Mouse (Mus musculus) lung, adult 2 months (tissue): Measurements from ENCODE around the gene Slpi. TPM values are rescaled to one million over a fixed set of nuclear protein-coding genes. Genes with fewer than 3 reads are reported as not detected.
"Not testable (repeated sequence)": the region's sequence is repeated elsewhere in the genome, so short reads cannot be mapped to it uniquely, and the experiment has no call there.

Source experiments
- DNase-seq: peaks from one replicate; pipeline ENCODE4 v3.0.0; 2022
- H3K4me1 ChIP-seq: fragments of 200-500 bp; 2 replicates; pipeline ENCODE4 v1.6.1; 2011; ENCODE audit warnings: low read length; ENCODE audit not compliant: control insufficient read depth, insufficient read depth
- H3K4me3 ChIP-seq: fragments of 200-500 bp; replicated peaks from 2 replicates; pipeline ENCODE3; 2011; ENCODE audit warnings: low read depth, mild to moderate bottlenecking, control low read depth, low read length; ENCODE audit errors: extremely low read depth
- CTCF ChIP-seq: fragments of 200-500 bp; IDR thresholded peaks from 2 replicates; pipeline ENCODE4 v1.5.1; 2011; ENCODE audit warnings: mild to moderate bottlenecking, low read length, control low read depth; ENCODE audit not compliant: insufficient read depth
- POLR2A ChIP-seq: fragments of 200-500 bp; IDR thresholded peaks from 2 replicates; pipeline ENCODE4 v1.6.1; 2011; ENCODE audit warnings: low read depth, mild to moderate bottlenecking, control low read depth, low read length, borderline replicate concordance; ENCODE audit errors: extremely low read depth
- WGBS: fragments of 180-500 bp; shearing (Covaris S2); methylation state at CpG from one replicate; pipeline ENCODE4 v1.1.7; 2018; 5-methylcytosine and 5-hydroxymethylcytosine counted together
- polyA plus RNA-seq: library from polyadenylated mRNA; depleted of rRNA; stranded (reverse); fragments of >200 nt; gene quantifications from 2 replicates; pipeline ENCODE4 v1.2.3, GENCODE M21; 2012

Slpi gene
- polyA plus RNA-seq, 1 experiment, result 662 TPM

DNA sequence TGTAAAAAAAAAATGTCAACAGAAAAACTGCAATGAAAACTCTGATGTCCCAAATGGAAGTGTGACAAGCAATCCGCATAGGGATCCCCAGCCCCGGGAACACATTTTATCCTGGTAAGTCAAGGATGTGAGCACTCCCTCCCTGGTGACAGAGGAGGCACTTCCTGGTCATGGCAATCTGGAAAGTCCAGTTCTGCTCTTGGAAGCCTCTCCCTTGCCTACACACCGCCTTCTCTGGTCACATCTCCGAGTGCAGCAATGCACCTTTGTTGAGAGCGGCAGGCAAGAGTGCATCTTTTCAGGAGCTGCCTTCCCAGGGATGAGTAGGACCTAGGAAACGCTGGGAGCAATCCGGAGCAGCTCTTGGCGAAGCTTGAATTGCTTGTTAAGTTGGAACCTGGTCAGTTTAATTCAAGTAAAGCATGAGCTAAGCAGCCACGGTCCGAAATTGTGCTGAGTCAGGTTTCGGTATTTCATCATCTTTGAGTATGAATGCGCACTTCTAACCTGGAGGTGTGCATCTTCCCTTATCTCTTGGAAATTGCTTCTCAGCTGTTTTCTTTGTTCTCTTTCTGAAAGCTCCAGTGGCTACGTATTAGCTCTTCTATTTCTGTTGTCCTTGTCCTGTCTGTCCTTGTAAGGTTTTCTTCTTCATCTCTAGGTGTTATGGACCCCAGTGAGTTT is 27.8 kb downstream of the Slpi start:
- TF ChIP-seq POLR2A (no peak), CTCF (no peak)
- Histone ChIP-seq H3K4me1 (peaks cover 3% of the 10 kb centered on the region; the same call in 1 of the 2 replicates), H3K4me3 (no peak overlapping the region)
- no peak for DNase-seq
- 35% methylated on average over 13 of the region's 13 CpGs for WGBS

DNA sequence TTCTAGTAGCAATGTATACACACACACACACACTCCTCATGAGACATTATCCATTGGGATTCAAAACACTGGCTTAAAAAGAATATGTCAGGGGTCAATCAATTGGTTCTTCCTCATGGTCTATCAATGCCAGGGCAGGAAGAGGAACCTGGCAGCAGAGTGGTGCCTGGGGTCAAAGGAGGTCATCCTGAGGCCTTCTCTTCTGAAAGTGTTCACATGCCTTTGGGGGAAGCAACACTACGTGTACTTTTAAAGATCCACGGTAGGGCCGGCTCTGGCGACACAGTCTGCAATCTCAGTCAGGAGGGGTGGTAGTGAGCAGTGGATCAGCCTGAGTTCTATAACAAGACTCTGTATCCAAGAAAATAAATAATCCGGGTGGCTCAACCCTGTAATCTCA is 29.2 kb downstream of the Slpi start:
- H3K4me3 ChIP-seq, result no peak overlapping the region
- DNase-seq, result no peak
- H3K4me1 ChIP-seq, result peaks cover 6% of the 10 kb centered on the region
- 82% methylated on average over 5 of the region's 5 CpGs for WGBS
- no peak for TF ChIP-seq CTCF
- no peak for TF ChIP-seq POLR2A

DNA sequence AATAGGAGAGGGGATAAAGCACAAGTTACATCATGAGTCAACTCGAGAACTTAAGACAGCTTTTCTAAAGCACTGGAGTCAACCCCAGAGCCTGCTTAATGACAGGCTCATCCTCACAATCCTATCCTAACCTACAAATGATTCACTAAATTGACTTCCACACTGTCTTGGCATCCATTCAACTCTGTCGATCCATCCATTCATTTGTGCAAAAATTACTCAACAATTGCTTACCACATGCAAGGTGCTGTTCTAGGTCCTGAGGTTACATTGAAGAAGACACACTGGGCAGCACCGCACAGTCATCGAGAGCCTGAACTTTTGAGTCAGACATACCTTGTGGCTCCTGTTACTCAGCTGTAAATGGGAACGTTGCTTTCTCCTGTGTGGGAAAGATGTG is 29.9 kb downstream of the Slpi start:
- DNase-seq, result no peak
- Histone ChIP-seq H3K4me3 (no peak overlapping the region), H3K4me1 (peaks cover 6% of the 10 kb centered on the region)
- no peak for TF ChIP-seq CTCF
- no peak for TF ChIP-seq POLR2A
- WGBS, result 85% methylated on average over 5 of the region's 5 CpGs

DNA sequence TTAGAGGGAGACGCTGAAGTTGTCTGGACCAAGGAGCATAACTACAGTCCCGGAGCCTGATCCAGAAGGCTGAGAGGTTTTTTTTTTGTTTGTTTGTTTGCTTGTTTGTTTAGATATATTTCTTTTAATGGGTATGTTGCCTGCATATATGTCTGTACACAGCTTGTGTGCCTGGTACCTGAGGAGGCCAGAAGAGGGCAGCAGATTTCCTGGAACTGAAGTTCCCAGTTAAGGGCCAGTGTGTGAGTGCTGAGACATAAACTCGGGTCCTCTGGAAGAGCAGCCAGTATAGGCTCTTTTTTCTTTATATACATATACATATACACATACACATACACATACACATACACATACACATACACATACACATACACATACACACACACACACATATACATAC is 30.5 kb downstream of the Slpi start:
- TF ChIP-seq CTCF (peak; percentile 23; the same call in 1 of the 2 replicates), POLR2A (no peak)
- Histone ChIP-seq H3K4me1 (peaks cover 6% of the 10 kb centered on the region), H3K4me3 (no peak overlapping the region)
- DNase-seq, result no peak
- 81% methylated on average over 3 of the region's 3 CpGs for WGBS

DNA sequence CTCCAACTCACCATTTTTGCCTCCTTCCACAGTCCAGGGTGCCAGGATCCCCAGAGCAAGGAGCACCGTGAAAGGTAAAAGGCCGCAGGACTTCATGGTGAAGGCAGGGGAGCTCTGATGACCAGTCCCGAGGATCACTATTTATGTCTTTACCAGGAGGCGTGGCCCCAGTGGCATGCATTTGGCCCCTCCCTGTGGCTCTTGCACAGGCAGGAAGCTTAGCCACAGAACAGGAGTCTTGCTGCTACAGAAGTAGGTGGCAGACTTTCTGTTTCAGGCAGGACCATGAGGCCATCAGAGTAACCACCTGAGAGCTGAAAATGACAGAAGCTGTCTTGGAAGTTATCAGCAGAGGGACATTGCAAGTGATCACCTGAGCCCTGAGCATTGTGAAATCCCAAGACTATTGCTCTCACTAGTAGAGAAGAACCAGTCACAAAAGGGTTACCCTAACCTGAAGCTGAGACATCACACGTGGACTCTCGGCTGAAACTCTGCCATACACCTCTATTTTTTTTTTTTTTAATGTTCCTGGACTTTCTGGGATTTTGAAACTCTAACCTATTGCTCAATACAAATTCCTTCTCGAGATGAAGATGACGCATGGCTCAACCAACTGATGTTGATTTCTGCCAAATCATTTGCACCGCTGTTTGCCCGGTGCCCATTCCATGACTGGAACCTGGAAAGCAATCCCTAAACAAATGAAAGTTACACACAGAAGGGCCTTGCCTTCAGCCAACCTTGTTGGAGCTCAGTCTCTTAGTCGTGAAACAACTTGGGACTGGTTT is 32.5 kb downstream of the Slpi start:
- TF ChIP-seq CTCF, result no peak
- peak; percentile 17; the same call in 1 of the 2 replicates for TF ChIP-seq POLR2A
- Histone ChIP-seq H3K4me1 (peaks cover 6% of the 10 kb centered on the region), H3K4me3 (no peak overlapping the region)
- 45% methylated on average over 11 of the region's 11 CpGs for WGBS
- peak; percentile 27 for DNase-seq

DNA sequence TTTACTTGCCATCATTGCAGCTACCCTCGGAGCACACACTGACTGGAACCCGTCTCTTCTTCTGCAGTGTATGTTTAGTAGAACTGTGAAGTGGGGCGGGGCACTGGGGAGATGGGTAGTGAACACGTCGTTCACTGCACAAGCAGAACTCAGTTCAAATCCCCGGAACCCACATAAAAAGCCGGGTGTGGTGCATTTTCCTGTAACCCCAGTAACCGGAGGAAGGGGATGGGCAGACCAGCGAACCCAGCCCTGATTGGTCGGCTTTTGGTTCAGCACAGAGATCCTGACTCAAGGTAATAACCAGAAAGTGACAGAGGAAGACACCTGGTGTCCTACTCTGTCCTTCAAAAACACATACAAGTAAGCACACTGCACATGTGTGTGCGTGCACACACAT is 35.5 kb downstream of the Slpi start:
- H3K4me1 ChIP-seq, result peaks cover 3% of the 10 kb centered on the region; the same call in 1 of the 2 replicates
- TF ChIP-seq POLR2A (no peak), CTCF (no peak)
- no peak overlapping the region for H3K4me3 ChIP-seq
- WGBS, result 77% methylated on average over 11 of the region's 11 CpGs
- no peak for DNase-seq

DNA sequence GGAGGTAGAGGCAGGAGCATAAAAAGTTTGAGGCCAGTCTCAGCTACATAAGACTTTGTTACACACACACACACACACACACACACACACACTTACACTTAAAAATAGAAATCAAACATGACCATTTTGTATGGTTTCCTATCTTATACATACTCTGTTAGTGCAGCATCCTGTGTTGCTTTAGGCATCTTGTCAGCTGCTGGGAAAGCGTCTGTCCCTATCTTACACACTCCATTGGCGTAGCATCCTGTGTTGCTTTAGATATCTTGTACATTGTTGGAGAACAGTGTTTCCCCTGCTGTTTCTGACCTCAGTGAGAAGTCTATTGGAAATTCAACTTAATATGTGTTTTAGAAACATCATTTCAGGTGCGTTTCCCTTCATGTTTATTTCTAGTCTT is 36.2 kb downstream of the Slpi start:
- WGBS, result 71% methylated on average over 3 of the region's 3 CpGs
- TF ChIP-seq POLR2A, result no peak
- TF ChIP-seq CTCF, result no peak
- Histone ChIP-seq H3K4me3 (no peak overlapping the region), H3K4me1 (peaks cover 3% of the 10 kb centered on the region; the same call in 1 of the 2 replicates)
- DNase-seq, result no peak

DNA sequence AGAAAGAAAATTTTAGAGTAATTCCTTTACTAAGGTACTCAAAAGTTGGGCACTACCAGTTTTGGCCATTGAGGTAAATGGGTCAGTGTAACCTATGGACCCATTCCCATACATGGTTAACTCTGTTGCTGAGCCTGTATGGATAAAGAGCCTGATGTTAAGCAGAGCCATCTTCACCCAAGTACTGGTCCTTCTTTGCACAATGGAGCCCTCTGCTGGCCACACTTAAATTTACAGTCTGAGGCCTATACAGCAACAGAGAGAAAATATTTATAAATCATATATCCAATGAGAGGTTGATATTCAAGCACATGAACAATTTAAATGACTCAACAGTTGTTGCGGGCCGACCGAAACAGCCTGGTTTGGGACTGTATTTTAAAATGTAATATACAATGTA is 39.9 kb downstream of the Slpi start:
- TF ChIP-seq POLR2A (no peak), CTCF (no peak)
- DNase-seq, result no peak
- H3K4me3 ChIP-seq, result no peak overlapping the region
- 90% methylated on average over 3 of the region's 3 CpGs for WGBS
- H3K4me1 ChIP-seq, result no peaks in the 10 kb centered on the region

DNA sequence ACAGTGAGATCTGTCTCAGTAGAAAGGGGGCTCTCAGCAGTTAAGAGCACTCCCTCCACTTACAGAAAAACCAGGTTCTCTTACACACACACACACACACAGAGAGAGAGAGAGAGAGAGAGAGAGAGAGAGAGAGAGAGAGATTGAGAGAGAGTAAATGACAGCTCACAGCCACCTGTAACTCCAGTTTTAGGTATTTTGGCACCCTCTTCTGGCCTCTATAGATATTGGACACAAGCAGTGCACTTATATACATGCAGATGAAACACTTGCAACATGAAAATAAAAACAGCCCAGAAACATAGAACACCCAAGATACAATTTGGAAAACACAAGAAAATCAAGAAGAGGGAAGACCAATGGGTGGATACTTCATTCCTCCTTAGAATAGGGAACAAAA is 41.2 kb downstream of the Slpi start:
- not testable (repeated sequence) for DNase-seq, H3K4me3 ChIP-seq, H3K4me1 ChIP-seq

DNA sequence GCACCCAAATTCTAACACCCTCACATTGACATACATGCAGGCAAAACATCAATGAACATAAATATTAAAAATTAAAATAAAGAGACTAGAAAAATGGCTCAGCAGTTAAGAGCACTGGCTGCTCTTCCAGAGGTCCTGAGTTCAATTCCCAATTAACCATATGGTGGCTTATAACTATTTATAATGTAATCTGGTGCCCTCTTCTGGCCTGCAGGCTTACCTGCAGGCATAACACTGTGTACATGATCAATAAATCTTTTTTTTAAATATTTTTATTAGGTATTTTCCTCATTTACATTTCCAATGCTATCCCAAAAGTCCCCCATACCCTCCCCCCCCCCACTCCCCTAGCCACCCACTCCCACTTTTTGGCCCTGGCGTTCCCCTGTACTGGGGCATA is 45.2 kb downstream of the Slpi start:
- H3K4me1 ChIP-seq, DNase-seq, H3K4me3 ChIP-seq: not testable (repeated sequence)
- WGBS, result 88% methylated on average over 1 of the region's 1 CpGs

DNA sequence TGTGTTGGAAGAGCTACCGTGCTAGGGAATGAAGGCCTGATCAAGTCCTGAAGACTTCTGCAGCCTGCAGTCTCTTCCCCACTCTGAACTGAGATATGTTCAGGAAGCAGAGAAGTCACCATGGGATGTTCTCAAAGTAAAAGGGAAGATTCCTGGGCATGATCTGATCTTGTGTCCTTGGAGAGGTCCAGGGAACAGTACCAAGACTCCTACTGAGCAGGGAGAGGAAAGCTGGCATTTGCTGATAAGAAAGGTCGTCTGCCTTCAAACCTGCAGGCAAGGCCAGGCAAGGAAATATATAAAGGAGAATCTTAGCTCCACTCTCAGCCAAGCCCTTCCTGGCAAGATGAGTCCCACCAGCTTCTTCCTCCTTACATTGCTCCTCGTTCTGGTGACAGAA is 56.5 kb downstream of the Slpi start, which contains the start of gene Svs5:
Gene Svs5, plus strand, starts transcription at position 301 of the 400 bp plus-strand sequence.
- 65% methylated on average over 3 of the region's 3 CpGs for WGBS
- not testable (repeated sequence) for DNase-seq, H3K4me1 ChIP-seq, H3K4me3 ChIP-seq
